Mouse (Mus musculus): ENCODE results near the gene Gm9936. TPM values are rescaled to one million over a fixed set of nuclear protein-coding genes. Genes with fewer than 3 reads are reported as not detected.

The Gm9936 gene
- polyA plus RNA-seq, 1 experiment from 2014 or later = not detected

DNA sequence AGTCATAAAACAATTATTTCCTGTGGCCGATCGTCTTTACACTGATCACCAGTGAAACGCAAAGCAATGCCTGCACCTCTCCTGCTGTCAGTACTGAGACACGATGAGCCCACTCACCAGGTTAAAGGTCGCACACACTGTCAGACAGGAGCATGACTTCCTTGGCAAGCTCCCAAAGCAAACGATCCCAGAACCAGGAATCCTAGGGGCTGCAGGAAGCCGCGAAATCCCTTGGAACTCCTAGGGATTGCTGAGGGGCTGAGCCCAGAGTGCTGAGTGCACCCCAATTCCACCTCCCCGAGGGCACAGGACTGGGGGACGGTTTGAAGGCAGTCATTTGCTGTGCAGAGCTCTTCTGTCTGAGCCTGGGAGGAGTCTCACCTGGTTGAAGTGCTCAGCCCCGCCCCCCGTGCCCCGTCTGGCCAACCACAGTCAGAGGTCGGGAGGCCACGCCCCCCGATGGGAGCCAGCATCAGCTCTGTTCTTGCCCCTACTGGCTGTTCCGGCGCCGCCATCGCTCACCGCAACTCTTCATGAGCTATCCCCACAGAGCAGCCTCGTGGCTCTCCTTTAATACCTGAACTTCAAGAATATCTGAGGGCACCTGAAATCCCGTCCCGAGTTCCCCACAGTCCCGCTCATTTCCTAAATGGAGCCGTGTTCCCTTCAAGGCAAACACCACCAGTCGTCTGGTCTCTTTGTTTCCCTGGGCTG, 32.3 kb downstream of the Gm9936 start:
- Histone ChIP-seq H3K27ac (ENCODE audit: low read depth, low read length) (no peak overlapping the region), H3K27me3 (ENCODE audit: control insufficient read depth, insufficient read depth, low read length) (no peaks in the 10 kb centered on the region), H3K9ac (ENCODE audit: low read depth, low read length) (peak overlapping the region; percentile 62), H3K9me3 (replicated peaks; ENCODE audit: control insufficient read depth, low read length) (no peaks in the 10 kb centered on the region), H3K4me1 (ENCODE audit: control insufficient read depth, insufficient read depth, low read length) (peaks cover 2% of the 10 kb centered on the region; the same call in 1 of the 2 replicates), H3K4me2 (peak overlapping the region; percentile 79), H3K36me3 (ENCODE audit: control insufficient read depth, insufficient read depth, low read length) (no peaks in the 10 kb centered on the region), H3K4me3 (ENCODE audit: low read depth, low read length) (peak overlapping the region; percentile 47)
- peak; percentile 86 for ATAC-seq (replicated peaks; ENCODE audit: insufficient number of reproducible peaks, low FRiP score, low TSS enrichment)
- WGBS (ENCODE audit: insufficient replicate concordance) = 9% methylated on average over 27 of the region's 27 CpGs

DNA sequence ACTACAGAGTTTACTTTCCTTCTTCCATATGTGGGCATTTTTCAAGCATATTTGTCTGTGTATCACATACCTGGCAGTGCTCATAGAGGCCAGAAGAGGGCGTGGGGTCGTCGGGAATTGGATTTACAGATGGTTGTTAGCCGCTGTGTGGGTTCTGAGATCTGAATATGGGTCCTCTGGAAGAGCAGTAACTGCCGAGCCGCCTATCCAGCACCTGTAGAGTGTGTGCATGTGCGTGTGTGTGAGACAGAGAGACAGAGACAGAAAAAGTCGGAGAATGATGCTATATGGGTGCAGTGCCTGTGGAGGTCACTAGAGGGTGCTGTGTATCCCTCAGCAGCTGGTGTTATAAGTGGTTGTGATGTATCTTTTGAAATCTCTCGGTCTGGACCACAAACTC, 34.3 kb downstream of the Gm9936 start:
- WGBS (ENCODE audit: insufficient replicate concordance) = 16% methylated on average over 9 of the region's 9 CpGs
- Histone ChIP-seq H3K4me2 (no peak overlapping the region), H3K36me3 (ENCODE audit: control insufficient read depth, insufficient read depth, low read length) (no peaks in the 10 kb centered on the region), H3K4me3 (ENCODE audit: low read depth, low read length) (0 out of 2 replicates have a peak overlapping the region, but pooled peaks have one; percentile 0), H3K27me3 (ENCODE audit: control insufficient read depth, insufficient read depth, low read length) (no peaks in the 10 kb centered on the region), H3K4me1 (ENCODE audit: control insufficient read depth, insufficient read depth, low read length) (peaks cover 2% of the 10 kb centered on the region; the same call in 1 of the 2 replicates), H3K9ac (ENCODE audit: low read depth, low read length) (no peak overlapping the region), H3K27ac (ENCODE audit: low read depth, low read length) (no peak overlapping the region), H3K9me3 (replicated peaks; ENCODE audit: control insufficient read depth, low read length) (no peaks in the 10 kb centered on the region)
- no peak for ATAC-seq (replicated peaks; ENCODE audit: insufficient number of reproducible peaks, low FRiP score, low TSS enrichment)

DNA sequence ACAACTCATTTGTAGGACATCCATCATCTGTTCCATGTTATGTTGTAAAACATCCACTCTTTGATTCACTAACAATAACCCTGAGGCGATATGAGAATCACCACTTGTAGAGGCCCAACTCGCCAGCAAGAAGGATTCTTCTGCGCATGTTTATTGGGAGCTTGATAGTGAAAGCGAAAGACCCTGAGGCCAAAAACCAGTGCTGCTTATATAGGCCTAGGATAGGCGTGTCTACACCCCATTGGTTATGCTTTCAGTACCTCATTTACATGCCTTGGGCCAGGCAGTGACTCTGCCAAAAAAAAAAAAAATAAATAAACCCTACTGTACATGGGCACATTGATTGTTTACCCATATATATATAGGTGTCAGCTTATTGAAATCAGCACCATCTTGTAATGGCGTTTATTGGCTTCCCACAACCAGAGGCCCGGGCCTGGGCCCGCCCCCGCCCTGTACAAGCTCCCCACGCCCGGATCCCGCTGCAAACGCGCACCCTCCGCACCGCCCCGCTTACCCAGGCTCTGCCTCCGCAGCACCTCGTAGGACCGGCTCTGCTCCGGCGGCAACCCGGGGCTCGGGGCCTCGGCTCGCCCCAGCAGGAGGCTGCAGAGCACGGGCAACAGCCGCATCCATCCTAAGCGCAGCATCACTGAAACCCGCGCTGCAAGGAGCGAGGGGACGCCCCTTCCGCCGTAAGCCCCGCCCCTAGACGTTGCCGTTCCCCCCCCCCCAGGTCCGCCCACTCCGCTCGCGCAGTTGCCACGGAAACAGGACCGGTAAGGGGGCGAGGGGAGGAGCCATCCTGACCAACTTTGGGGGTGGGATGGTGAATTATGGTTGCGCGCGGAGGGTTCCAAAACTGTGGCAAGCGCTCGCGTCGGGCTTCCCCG, 35.4 kb downstream of the Gm9936 start, which contains the start of gene 1500011B03Rik:
Gene 1500011B03Rik, minus strand, starts transcription at position 673 of the 893 bp plus-strand sequence.
- Histone ChIP-seq H3K27me3 (ENCODE audit: control insufficient read depth, insufficient read depth, low read length) (no peaks in the 10 kb centered on the region), H3K4me2 (peak within 1 kb of the TSS; percentile 78), H3K9me3 (replicated peaks; ENCODE audit: control insufficient read depth, low read length) (no peaks in the 10 kb centered on the region), H3K4me1 (ENCODE audit: control insufficient read depth, insufficient read depth, low read length) (peaks cover 2% of the 10 kb centered on the region; the same call in 1 of the 2 replicates), H3K4me3 (ENCODE audit: low read depth, low read length) (peak within 1 kb of the TSS; percentile 82), H3K9ac (ENCODE audit: low read depth, low read length) (peak within 1 kb of the TSS; percentile 74), H3K36me3 (ENCODE audit: control insufficient read depth, insufficient read depth, low read length) (no peaks in the 10 kb centered on the region), H3K27ac (ENCODE audit: low read depth, low read length) (peak within 1 kb of the TSS; percentile 54)
- 8% methylated on average over 53 of the region's 53 CpGs for WGBS (ENCODE audit: insufficient replicate concordance)
- ATAC-seq (replicated peaks; ENCODE audit: insufficient number of reproducible peaks, low FRiP score, low TSS enrichment) = peak; percentile 69

GRCm38 (mm10) chr5:114818124-114818523, 40.4 kb downstream of the Gm9936 start:
- Histone ChIP-seq H3K27me3 (ENCODE audit: control insufficient read depth, insufficient read depth, low read length) (no peaks in the 10 kb centered on the region), H3K36me3 (ENCODE audit: control insufficient read depth, insufficient read depth, low read length) (no peaks in the 10 kb centered on the region)
- WGBS (ENCODE audit: insufficient replicate concordance) = 70% methylated on average over 10 of the region's 11 CpGs

DNA sequence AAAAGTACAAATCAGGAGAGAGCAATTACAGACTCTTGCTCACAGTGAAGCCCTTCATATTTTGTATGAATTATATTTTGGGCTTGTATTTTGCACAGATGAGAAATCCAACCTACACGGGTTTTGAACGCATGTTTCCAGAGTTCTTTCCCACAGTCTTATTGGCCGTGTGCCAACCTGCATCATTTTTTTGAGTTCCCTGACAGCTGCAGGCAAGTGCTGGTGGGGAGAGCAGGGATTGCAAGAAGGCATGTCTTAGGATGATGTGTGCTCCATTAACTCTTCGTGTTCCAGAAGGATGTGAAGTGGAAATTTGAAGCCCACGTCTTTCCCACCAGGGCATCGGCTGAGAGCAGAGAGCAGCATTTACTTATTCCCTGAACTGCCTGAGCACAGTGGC, 41.9 kb downstream of the Gm9936 start:
- ATAC-seq (replicated peaks; ENCODE audit: insufficient number of reproducible peaks, low FRiP score, low TSS enrichment) = no peak
- Histone ChIP-seq H3K36me3 (ENCODE audit: control insufficient read depth, insufficient read depth, low read length) (no peaks in the 10 kb centered on the region), H3K27ac (ENCODE audit: low read depth, low read length) (no peak overlapping the region), H3K4me3 (ENCODE audit: low read depth, low read length) (no peak overlapping the region), H3K4me1 (ENCODE audit: control insufficient read depth, insufficient read depth, low read length) (no peaks in the 10 kb centered on the region), H3K4me2 (no peak overlapping the region), H3K9me3 (replicated peaks; ENCODE audit: control insufficient read depth, low read length) (no peaks in the 10 kb centered on the region), H3K27me3 (ENCODE audit: control insufficient read depth, insufficient read depth, low read length) (no peaks in the 10 kb centered on the region), H3K9ac (ENCODE audit: low read depth, low read length) (no peak overlapping the region)
- 66% methylated on average over 6 of the region's 6 CpGs for WGBS (ENCODE audit: insufficient replicate concordance)

More at GRCm38 (mm10) chr5:114818124-114818523, 40.4 kb downstream of the Gm9936 start:
- Histone ChIP-seq H3K4me2 (no peak overlapping the region), H3K27ac (ENCODE audit: low read depth, low read length) (no peak overlapping the region), H3K4me1 (ENCODE audit: control insufficient read depth, insufficient read depth, low read length) (no peaks in the 10 kb centered on the region), H3K4me3 (ENCODE audit: low read depth, low read length) (no peak overlapping the region), H3K9ac (ENCODE audit: low read depth, low read length) (no peak overlapping the region), H3K9me3 (replicated peaks; ENCODE audit: control insufficient read depth, low read length) (no peaks in the 10 kb centered on the region)
- ATAC-seq (replicated peaks; ENCODE audit: insufficient number of reproducible peaks, low FRiP score, low TSS enrichment) = no peak

DNA sequence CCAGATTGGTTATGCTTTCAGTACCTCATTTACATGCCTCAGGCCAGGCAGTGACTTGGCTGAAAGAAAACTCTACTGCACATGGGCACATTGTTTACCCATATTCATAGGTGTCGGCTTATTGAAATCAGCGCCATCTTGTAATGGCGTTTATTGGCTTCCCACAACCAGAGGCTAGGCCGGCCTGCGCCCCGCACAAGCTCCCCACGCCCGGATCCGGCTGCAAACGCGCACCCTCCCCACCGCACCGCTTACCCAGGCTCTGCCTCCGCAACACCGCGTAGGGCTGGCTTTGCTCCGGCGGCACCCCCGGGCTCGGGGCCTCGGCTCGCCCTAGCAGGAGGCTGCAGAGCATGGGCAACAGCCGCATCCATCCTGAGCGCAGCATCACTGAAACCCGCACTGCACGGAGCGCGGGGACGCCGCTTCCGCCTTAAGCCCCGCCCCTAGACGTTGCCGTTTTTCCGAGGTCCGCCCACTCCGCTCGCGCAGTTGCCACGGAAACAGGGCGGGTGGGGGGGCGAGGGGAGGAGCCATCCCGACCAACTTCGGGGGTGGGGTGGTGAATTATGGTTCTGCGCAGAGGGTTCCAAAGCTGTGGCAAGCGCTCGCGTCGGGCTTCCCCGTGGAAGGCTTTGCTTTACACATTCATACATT, 44.8 kb downstream of the Gm9936 start:
- H3K9me3 ChIP-seq (replicated peaks; ENCODE audit: control insufficient read depth, low read length) = no peaks in the 10 kb centered on the region
- peak overlapping the region; percentile 84 for H3K4me3 ChIP-seq (ENCODE audit: low read depth, low read length)
- peak overlapping the region; percentile 46; the same call in 1 of the 2 replicates for H3K27ac ChIP-seq (ENCODE audit: low read depth, low read length)
- no peaks in the 10 kb centered on the region for H3K36me3 ChIP-seq (ENCODE audit: control insufficient read depth, insufficient read depth, low read length)
- H3K4me2 ChIP-seq = peak overlapping the region; percentile 73
- peak; percentile 88 for ATAC-seq (replicated peaks; ENCODE audit: insufficient number of reproducible peaks, low FRiP score, low TSS enrichment)
- H3K9ac ChIP-seq (ENCODE audit: low read depth, low read length) = peak overlapping the region; percentile 84
- no peaks in the 10 kb centered on the region for H3K4me1 ChIP-seq (ENCODE audit: control insufficient read depth, insufficient read depth, low read length)
- no peaks in the 10 kb centered on the region for H3K27me3 ChIP-seq (ENCODE audit: control insufficient read depth, insufficient read depth, low read length)
- under 1% methylated on average over 48 of the region's 50 CpGs for WGBS (ENCODE audit: insufficient replicate concordance)

DNA sequence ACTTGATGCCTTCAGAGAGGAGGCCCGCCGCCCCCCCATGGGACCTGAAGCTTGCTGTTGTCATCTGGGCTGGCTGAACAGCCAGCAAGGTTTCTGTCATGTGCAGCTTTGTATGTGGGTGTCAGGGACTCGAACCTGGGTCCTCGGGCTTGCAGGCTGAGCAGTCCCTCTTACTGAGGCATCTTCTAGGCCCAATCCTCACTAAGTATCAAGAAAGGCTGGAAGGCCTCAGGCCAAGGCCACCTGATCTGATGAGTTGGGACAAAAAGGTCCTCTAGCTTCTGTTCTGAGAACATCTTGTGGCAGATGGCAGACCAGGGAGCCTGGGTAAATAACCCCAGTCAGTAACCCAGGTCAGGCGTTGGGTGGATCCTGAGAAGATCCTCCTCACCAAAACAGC, 48.7 kb downstream of the Gm9936 start:
- no peaks in the 10 kb centered on the region for H3K27me3 ChIP-seq (ENCODE audit: control insufficient read depth, insufficient read depth, low read length)
- WGBS (ENCODE audit: insufficient replicate concordance) = 83% methylated on average over 5 of the region's 5 CpGs
- H3K9ac ChIP-seq (ENCODE audit: low read depth, low read length) = no peak overlapping the region
- ATAC-seq (replicated peaks; ENCODE audit: insufficient number of reproducible peaks, low FRiP score, low TSS enrichment) = no peak
- H3K9me3 ChIP-seq (replicated peaks; ENCODE audit: control insufficient read depth, low read length) = no peaks in the 10 kb centered on the region
- H3K27ac ChIP-seq (ENCODE audit: low read depth, low read length) = no peak overlapping the region
- no peak overlapping the region for H3K4me2 ChIP-seq
- H3K4me3 ChIP-seq (ENCODE audit: low read depth, low read length) = no peak overlapping the region
- H3K36me3 ChIP-seq (ENCODE audit: control insufficient read depth, insufficient read depth, low read length) = no peaks in the 10 kb centered on the region
- H3K4me1 ChIP-seq (ENCODE audit: control insufficient read depth, insufficient read depth, low read length) = peaks cover 22% of the 10 kb centered on the region

DNA sequence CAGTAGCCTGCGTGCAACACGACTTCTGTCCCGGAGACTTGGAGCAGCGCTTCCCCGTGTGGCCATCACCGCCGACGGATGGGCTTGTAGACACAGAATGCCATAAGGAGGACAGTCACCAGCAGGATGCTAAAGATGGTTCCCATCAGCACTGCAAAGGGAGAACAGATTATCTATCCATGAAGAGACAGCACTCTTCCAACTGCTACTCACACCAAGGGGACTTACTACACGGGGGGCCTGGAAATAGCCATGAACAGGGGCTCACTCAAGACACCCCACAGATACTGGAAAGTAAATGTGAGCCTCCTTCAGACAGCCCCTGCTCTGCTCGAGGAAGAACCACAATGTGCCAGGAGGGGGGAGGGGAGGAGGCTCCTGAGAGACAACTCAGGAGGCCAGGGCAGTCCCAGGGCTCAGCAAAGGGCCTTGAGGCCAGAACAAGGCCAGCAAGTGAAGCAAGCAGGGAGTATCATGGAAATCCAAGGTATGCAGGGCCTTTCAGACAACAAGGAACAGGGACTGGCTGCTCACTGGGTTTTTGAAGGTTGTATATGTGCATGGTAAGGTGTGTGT, 49.2 kb downstream of the Gm9936 start:
- no peak overlapping the region for H3K9ac ChIP-seq (ENCODE audit: low read depth, low read length)
- H3K36me3 ChIP-seq (ENCODE audit: control insufficient read depth, insufficient read depth, low read length) = 0 out of 2 replicates have a peak, but pooled peaks cover 4% of the 10 kb centered on the region
- H3K27ac ChIP-seq (ENCODE audit: low read depth, low read length) = no peak overlapping the region
- H3K4me1 ChIP-seq (ENCODE audit: control insufficient read depth, insufficient read depth, low read length) = peaks cover 22% of the 10 kb centered on the region
- WGBS (ENCODE audit: insufficient replicate concordance) = 76% methylated on average over 10 of the region's 10 CpGs
- no peaks in the 10 kb centered on the region for H3K27me3 ChIP-seq (ENCODE audit: control insufficient read depth, insufficient read depth, low read length)
- no peaks in the 10 kb centered on the region for H3K9me3 ChIP-seq (replicated peaks; ENCODE audit: control insufficient read depth, low read length)
- ATAC-seq (replicated peaks; ENCODE audit: insufficient number of reproducible peaks, low FRiP score, low TSS enrichment) = no peak
- H3K4me3 ChIP-seq (ENCODE audit: low read depth, low read length) = no peak overlapping the region
- no peak overlapping the region for H3K4me2 ChIP-seq

All from heart, embryonic 11.5 days (tissue).